Mouse (Mus musculus) ES-E14 (cell line): ENCODE measurements at regions not wholly inside any gene's neighbourhood (a gene's known extent, or its start where the extent isn't known, plus 50 kb on each side); places are given as distances from the start of the nearest gene placed in this dataset.

Experiments
- MAFK ChIP-seq: IDR thresholded peaks from 2 replicates; pipeline ENCODE4 v1.6.1; 2014; ENCODE audit warnings: mild to moderate bottlenecking, low read depth, low read length, inconsistent platforms; ENCODE audit not compliant: insufficient read depth
- ZNF384 ChIP-seq: IDR thresholded peaks from 2 replicates; pipeline ENCODE4 v1.6.1; 2012; ENCODE audit warnings: low read depth, low read length, inconsistent platforms

DNA sequence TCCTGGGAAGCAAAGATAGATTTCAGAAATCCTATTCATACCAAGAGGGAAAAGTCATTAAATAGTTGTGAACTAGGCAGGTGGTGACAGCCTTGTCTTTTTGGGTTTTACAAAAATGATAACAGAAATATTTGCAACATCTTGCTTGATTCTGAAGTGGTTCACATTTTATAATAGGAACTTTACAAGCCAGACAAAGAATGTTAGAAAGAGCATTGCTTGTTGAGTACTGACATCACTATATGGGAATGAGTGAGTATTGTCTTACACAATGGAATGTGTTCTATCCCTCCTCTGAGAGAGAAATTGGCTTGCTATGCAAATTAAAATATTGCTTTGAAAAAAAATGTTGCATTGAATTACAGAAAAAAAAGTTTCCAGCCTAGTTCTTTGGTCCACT is 66.5 kb upstream of the Hccs start:
- TF ChIP-seq ZNF384 (no peak), MAFK (no peak)
